ENCODE assay signal across 22 mouse cellular contexts in the genomic region with DNA sequence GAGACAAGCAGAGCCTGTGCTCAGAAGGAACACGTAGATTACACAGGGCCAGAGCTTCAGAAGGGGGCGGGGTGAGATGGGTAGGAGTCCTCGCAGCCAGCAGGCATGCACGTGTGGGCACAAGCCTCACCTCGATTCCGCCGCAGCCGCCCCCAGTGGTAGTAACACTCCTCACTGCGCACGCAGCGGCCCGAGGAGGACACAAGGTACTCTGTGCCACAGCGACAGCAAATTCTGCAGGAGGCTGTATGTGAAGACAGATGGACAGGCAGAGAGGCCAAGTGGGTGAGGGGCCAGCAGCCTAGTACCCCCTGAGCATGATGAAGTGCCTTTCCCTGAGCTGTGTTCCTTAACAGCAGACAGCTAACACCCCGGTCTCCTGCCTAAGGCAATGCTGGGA. TPM values are rescaled to one million over a fixed set of nuclear protein-coding genes. Genes with fewer than 3 reads are reported as not detected.
DNase-seq lines count a peak whose midpoint lies in the region.
"Had no signal": no experiment of that assay in that cellular context is flagged by ENCODE, and none has a peak within 500 bp of the region (broad histone marks: within the 10 kb centered on the region; RNA-seq: fewer than 3 reads in every experiment).

No protein-coding gene starts in this region.

- intact Hi-C loops in left cerebral cortex, postnatal 4 days (cut with DNase I): no loop called here

- WGBS in limb, embryonic 10.5 days: 94% methylated on average over 14 of the region's 14 CpGs

- H3K27ac ChIP-seq in limb, embryonic 10.5 days: 0 out of 2 replicates have a peak overlapping the region, but pooled peaks have one; percentile 8
- H3K27ac ChIP-seq: embryonic facial prominence, embryonic 13.5 days; embryonic facial prominence, embryonic 15.5 days; forebrain, embryonic 10.5 days; forebrain, embryonic 12.5 days had no signal

- peaks cover 4% of the 10 kb centered on the region; the same call in 1 of the 2 replicates for H3K27me3 ChIP-seq in limb, embryonic 10.5 days (ENCODE audit: low read depth, poor library complexity, severe bottlenecking)

- peaks cover 3% of the 10 kb centered on the region for H3K4me1 ChIP-seq in limb, embryonic 10.5 days

- no peaks in the 10 kb centered on the region for H3K9me3 ChIP-seq in limb, embryonic 10.5 days (replicated peaks)
- H3K9me3 ChIP-seq: embryonic facial prominence, embryonic 13.5 days; embryonic facial prominence, embryonic 15.5 days; forebrain, embryonic 10.5 days; forebrain, embryonic 12.5 days had no signal

- no peak overlapping the region for H3K4me3 ChIP-seq in limb, embryonic 10.5 days
- H3K4me3 ChIP-seq: embryonic facial prominence, embryonic 13.5 days; embryonic facial prominence, embryonic 15.5 days; erythroblast, embryonic 14.5 days; forebrain, embryonic 10.5 days; forebrain, embryonic 12.5 days had no signal

- H3K36me3 ChIP-seq in limb, embryonic 10.5 days: peaks cover 82% of the 10 kb centered on the region

- DNase-seq in cerebellum, postnatal 10 days: peak; percentile 49 to 68
- DNase-seq in cerebellum, postnatal 36 days: no peak
- peak; percentile 18 to 19 for DNase-seq in left cerebral cortex, adult 18-20 months (ENCODE audit: low spot score in 2 of 2)
- no peak for DNase-seq in left cerebral cortex, postnatal 4 days
- DNase-seq in limb, embryonic 10.5 days (ENCODE audit: low spot score): no peak
- DNase-seq in layer of hippocampus, adult 11-12 months (ENCODE audit: low spot score): no peak
- DNase-seq: adrenal gland, adult 2 months; adrenal gland, postnatal 10 days; adrenal gland, postnatal 25 days; cerebellum, adult 11 months; cerebellum, adult 9-11 months; embryo, embryonic 11 days had no signal

RNA-seq across cellular contexts. Expression of gene Atp8b3, which starts 4.9 kb away (rescaled TPM):
- under 1 TPM; 0.12 to 0.21 TPM for total RNA-seq in left cerebral cortex, adult 18-20 months (2021)
- under 1 TPM; 0.14 to 0.20 TPM for total RNA-seq in left cerebral cortex, postnatal 4 days (2021)
- polyA plus RNA-seq in limb, embryonic 10.5 days (2016; fragmentation: Nextera tagmentation; extraction: Ambion mirVana): 0.26 and 0.53 TPM in 2 replicates
- total RNA-seq: common myeloid progenitor, adult 5-6 weeks; MEL had no signal

RNA-seq across cellular contexts. Expression of gene Rexo1, which starts 17.5 kb away (rescaled TPM):
- total RNA-seq in left cerebral cortex, adult 18-20 months (2021): 10 to 100 TPM; 41.4 to 42.3 TPM
- total RNA-seq in left cerebral cortex, postnatal 4 days (2021): 10 to 100 TPM; 65.2 to 67.5 TPM
- polyA plus RNA-seq in limb, embryonic 10.5 days (2016; fragmentation: Nextera tagmentation; extraction: Ambion mirVana): 40.8 and 42.6 TPM in 2 replicates

RNA-seq across cellular contexts. Expression of gene Klf16, which starts 33.2 kb away (rescaled TPM):
- 10 to 100 TPM; 54.8 to 68.7 TPM for total RNA-seq in left cerebral cortex, adult 18-20 months (2021)
- 10 to 100 TPM; 34.1 to 35.5 TPM for total RNA-seq in left cerebral cortex, postnatal 4 days (2021)
- polyA plus RNA-seq in limb, embryonic 10.5 days (2016; fragmentation: Nextera tagmentation; extraction: Ambion mirVana): 8.7 and 11.3 TPM in 2 replicates

RNA-seq across cellular contexts. Expression of gene Abhd17a, which starts 46.3 kb away (rescaled TPM):
- total RNA-seq in left cerebral cortex, adult 18-20 months (2021): 100 to 1,000 TPM; 179 to 185 TPM
- 100 to 1,000 TPM; 131 to 133 TPM for total RNA-seq in left cerebral cortex, postnatal 4 days (2021)
- polyA plus RNA-seq in limb, embryonic 10.5 days (2016; fragmentation: Nextera tagmentation; extraction: Ambion mirVana): 104 and 108 TPM in 2 replicates

RNA-seq across cellular contexts. Expression of gene Onecut3, which starts 49.2 kb away (rescaled TPM):
- not detected for total RNA-seq in left cerebral cortex, adult 18-20 months (2021)
- total RNA-seq in left cerebral cortex, postnatal 4 days (2021): under 1 TPM in 1 of 2 experiments, not detected in 1; 0.24 TPM
- polyA plus RNA-seq in limb, embryonic 10.5 days (2016; fragmentation: Nextera tagmentation; extraction: Ambion mirVana): not detected in 2 replicates
- total RNA-seq: adrenal gland, adult 2 months; adrenal gland, postnatal 10 days; adrenal gland, postnatal 25 days; adrenal gland, postnatal 4 days; common myeloid progenitor, adult 5-6 weeks; ES-E14; MEL had no signal
- polyA plus RNA-seq: adrenal gland, adult 2 months; C2C12; embryonic facial prominence, embryonic 13.5 days; embryonic facial prominence, embryonic 15.5 days; erythroblast, embryonic 14.5 days had no signal

Comparison
In these comparisons a context has a peak if more than half of its experiments do, and no peak if none do; other contexts are left out.
1. DNase-seq: peak in cerebellum, postnatal 10 days (2 of 2) and left cerebral cortex, adult 18-20 months (2 of 2); none in cerebellum, postnatal 36 days (0 of 2), left cerebral cortex, postnatal 4 days (single experiment), limb, embryonic 10.5 days (single experiment) and layer of hippocampus, adult 11-12 months (single experiment).